Mouse (Mus musculus) adrenal gland, postnatal 14 days (tissue): ENCODE data around the gene Sdad1. TPM values are rescaled to one million over a fixed set of nuclear protein-coding genes. Genes with fewer than 3 reads are reported as not detected.
A peak's percentile ranks its signal among the peaks of the same experiment; 100 is the strongest.

ENCODE experiments used
- DNase-seq: peaks from one replicate; pipeline ENCODE4 v3.0.0; 2021; ENCODE audit warnings: mixed read lengths
- total RNA-seq: library from RNA; stranded (reverse); gene quantifications from 2 replicates; pipeline ENCODE4 v1.2.3, GENCODE M21; 2021

Sdad1 gene
- total RNA-seq, 1 experiment from 2014 or later, result 30.5 TPM

DNA sequence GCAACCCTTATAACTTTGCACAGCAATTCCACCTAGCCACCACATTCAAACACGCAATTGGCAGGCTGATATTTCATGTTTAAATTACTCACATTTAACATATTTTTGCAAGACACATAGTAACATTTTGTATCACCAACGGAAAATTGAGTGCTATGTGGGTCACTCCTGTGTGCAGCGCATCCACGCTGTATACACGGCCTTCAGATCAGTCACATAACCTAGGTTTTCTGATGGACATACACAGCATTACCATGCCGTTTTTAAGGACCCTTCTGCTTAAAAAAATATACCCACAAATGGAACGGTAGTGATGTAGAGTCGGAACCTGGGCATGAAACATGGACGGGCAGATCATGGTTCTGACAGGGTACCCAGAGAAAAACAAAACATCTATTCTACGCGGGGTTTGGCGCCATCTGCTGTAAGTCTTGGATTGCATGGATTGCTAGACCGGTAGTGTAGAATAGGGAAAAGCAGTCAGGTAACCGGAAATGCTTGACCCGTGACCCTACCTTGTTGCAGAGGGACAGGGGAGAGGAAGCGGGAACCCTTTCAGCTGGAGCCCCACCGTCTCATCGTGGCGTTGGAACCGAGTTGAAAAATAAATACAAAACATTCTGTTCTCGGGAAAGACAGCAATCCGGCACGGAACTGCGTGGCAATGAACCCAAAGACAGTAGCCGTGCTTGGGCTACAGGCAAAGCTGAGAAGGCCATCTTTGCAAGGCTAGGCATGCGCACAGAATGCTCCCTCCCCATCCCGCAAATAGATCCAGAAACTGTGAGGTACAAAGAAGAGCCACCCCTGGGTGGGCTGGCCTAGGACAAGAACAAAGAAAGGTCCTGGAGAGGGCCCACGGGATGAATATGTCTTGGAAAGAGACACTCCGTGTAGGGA is 70.7 kb downstream of the Sdad1 start:
- DNase-seq, result peak; percentile 77

DNA sequence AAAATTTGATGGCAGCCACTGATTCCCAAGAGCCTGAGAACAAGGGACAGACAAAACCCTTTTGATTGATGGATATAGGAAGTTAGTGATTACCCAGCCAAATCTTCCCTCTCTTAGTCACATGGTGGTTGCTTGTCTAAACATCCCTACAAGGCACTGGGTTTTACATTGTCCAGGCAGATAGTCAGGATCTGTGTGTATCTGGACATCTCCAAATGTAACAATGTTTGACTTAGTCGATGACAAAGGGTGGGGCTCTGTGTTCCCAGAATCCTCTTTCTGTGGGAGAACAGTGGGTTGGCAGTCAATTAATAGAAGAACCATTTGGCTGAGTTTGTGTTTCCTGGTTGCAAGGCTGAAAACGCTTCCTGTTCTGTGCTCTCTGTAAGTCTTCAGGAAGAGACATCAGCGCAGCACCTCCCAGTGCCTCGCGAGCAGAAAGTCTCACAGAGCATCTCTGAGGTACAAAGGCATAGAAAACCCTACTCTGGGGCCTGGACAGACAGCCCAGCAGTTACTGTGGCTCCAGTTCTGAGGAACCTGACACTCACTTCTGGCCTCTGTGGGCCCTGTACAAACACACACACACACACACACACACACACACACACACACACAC is 75.2 kb downstream of the Sdad1 start:
- no peak for DNase-seq

Other genes with a start within 250 kb of the Sdad1 start
- 105 and 123 TPM in 2 replicates for gene G3bp2, start 226.8 kb downstream of the Sdad1 start, total RNA-seq
- gene Uso1, start 172.5 kb downstream of the Sdad1 start, total RNA-seq, result 72.1 and 77.0 TPM in 2 replicates
- gene U90926, start 95.1 kb downstream of the Sdad1 start, total RNA-seq, result 1.1 TPM in 1 of 2 replicates, not detected in the other
- gene Ppef2, start 54.2 kb downstream of the Sdad1 start, total RNA-seq, result 0.22 TPM in 1 of 2 replicates, not detected in the other
- 19.6 and 26.8 TPM in 2 replicates for gene Naaa, start 32.3 kb downstream of the Sdad1 start, total RNA-seq
- gene Cxcl9, start 17.6 kb upstream of the Sdad1 start, total RNA-seq, result 1.0 and 2.1 TPM in 2 replicates
- gene Art3, start 21.3 kb upstream of the Sdad1 start, total RNA-seq, result 91.5 and 131 TPM in 2 replicates
- 0.52 and 3.2 TPM in 2 replicates for gene Cxcl10, start 38.4 kb upstream of the Sdad1 start, total RNA-seq
- 37.2 and 42.1 TPM in 2 replicates for gene Nup54, start 124.7 kb upstream of the Sdad1 start, total RNA-seq
- 67.4 and 73.7 TPM in 2 replicates for gene Scarb2, start 196.4 kb upstream of the Sdad1 start, total RNA-seq
- gene Fam47e, start 244.6 kb upstream of the Sdad1 start, total RNA-seq, result not detected in 2 replicates